Mouse (Mus musculus) spleen, postnatal 4 days (tissue): Measurements from ENCODE around the gene Cacnb2.
A peak's percentile ranks its signal among the peaks of the same experiment; 100 is the strongest.

ENCODE experiments used
- DNase-seq, 2 experiments: peaks; one replicate each; pipeline ENCODE4 v3.0.0; 2022; ENCODE audit warnings: low spot score in 2 of 2

Gene Cacnb2

GRCm38 (mm10) chr2:14862981-14863380 lies 260.1 kb downstream of the Cacnb2 start:
- no peak for DNase-seq

DNA sequence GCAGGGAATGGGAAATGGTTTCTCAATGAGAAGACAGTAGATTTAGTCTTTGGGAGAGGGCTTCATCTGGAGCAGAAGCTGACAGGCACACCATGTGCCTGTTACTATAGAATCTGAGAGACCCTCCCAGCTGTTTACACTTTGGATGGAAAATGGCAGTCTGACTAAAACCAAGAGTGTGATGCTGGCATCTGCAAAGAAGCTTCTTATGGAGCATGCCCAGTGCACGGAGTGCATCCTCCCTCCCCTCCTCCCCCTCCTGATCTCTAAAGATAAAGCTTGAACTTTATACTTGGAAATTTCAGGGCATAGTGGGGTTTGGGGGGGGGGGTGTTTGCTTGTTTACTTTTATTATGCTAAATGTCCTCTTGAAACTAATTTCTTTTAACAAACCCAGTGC lies 270.2 kb downstream of the Cacnb2 start:
- DNase-seq, result no peak

DNA sequence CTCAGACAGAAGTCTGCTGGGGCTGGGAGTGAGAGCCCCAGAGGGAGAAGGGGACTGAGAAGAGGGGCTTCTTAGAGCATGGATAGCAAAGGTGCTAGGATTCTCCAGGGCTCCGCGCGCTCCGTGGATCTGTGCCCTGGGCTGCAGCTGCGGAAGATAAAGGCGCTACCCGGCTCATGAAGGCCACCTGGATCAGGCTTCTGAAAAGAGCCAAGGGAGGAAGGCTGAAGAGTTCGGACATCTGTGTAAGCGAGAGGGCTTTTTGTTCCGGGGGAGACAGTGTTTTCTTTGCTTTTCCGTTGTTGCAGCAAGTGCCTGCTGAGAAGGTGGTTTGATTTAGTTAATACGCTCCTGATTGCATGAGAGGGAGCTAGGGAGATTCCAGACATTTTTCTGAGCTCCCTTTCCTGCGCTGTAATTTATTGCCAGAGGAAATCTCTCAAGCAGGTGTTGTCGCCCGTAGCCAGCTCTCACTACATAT lies 270.9 kb downstream of the Cacnb2 start:
- DNase-seq, result no peak

- no peak for DNase-seq
Observed at GRCm38 (mm10) chr2:14874281-14875037, 271.6 kb downstream of the Cacnb2 start.

DNA sequence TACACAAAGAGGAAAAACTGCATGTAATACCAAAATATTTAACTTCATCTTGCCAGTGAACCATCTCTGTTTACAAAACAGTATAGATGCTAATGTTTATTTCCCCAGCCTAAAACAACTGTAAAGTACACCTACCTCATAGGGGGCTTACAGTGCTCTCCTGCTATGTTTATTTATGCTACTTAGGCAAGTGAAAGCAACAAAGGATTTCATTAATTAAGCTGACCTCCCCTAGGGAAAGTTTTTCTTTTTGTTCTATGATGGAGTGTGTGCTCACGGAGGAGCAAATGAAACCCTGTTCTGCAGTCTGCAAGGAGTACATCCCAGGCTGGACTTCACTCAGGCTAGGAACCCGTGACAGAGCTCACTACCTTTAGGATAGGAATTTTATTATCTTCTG lies 272.2 kb downstream of the Cacnb2 start:
- DNase-seq, result no peak

GRCm38 (mm10) chr2:14875616-14876015 lies 272.7 kb downstream of the Cacnb2 start:
- DNase-seq, result no peak

- DNase-seq, result no peak
Observed at GRCm38 (mm10) chr2:14878953-14879352, 276.1 kb downstream of the Cacnb2 start.

DNA sequence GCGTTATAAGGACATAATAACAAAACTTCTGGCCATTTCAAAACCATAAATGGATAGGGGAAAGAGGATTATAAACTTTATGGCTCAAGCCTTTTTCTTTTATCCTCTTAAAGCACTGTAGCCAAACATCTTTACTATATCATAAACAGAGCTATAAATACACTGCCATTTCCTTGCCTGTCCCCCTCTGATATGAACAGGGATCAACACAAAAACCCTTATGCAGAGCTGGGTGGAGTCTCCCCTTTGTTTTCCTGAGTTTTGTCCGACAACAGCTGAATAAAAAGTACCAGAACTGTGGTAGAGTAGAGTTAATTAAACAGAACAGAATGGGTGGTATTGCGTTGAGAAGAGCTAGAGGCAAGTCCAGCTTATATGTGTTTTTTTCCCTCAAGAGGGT lies 280.6 kb downstream of the Cacnb2 start:
- no peak for DNase-seq

- no peak for DNase-seq
Observed at GRCm38 (mm10) chr2:14888406-14889195, 285.7 kb downstream of the Cacnb2 start.

DNA sequence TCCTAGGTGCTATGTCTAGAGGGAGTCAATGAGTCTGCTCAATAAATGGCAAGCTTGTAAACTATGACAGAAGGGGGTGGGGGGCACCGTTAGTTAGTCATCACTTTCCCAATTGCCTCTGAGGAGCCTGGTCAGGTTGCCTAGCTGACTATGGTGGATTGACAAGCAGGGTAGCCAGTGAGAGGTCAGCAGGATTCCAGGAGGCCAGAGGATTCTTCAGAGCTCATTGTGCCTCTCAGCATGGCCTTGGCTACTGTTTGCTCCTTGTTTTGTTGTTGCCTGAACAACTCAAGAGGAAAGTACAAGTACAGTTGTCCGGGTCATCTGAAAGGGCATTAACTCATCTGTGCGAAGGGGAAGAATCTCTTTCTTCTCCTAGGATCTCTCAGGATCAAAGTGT lies 300.9 kb downstream of the Cacnb2 start:
- DNase-seq, result no peak

- DNase-seq, result no peak
Observed at GRCm38 (mm10) chr2:14904865-14905264, 302.0 kb downstream of the Cacnb2 start.

GRCm38 (mm10) chr2:14907124-14907925 lies 304.4 kb downstream of the Cacnb2 start:
- DNase-seq, result no peak

- no peak for DNase-seq
Observed at GRCm38 (mm10) chr2:14917585-14918247, 314.8 kb downstream of the Cacnb2 start.

DNA sequence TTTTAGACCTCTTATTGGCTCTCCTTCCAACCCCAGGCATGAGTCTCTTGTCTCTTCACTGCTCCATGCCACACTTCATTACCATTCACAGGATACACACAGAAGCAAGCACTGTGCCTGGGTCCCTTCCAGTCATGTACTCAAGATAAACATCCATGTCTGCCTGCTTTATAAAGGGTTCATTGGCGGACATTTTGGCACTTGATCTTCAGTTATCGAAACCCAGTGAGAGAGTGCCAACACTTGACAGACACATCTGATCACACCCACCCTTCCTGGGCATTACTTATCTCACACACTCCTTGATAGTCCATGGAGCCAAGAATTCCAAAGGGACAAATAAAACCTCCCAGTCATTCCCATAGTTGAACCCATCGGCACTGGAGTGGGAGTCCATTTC lies 327.0 kb downstream of the Cacnb2 start:
- DNase-seq, result no peak

GRCm38 (mm10) chr2:14931968-14932367 lies 329.1 kb downstream of the Cacnb2 start:
- DNase-seq, result no peak

DNA sequence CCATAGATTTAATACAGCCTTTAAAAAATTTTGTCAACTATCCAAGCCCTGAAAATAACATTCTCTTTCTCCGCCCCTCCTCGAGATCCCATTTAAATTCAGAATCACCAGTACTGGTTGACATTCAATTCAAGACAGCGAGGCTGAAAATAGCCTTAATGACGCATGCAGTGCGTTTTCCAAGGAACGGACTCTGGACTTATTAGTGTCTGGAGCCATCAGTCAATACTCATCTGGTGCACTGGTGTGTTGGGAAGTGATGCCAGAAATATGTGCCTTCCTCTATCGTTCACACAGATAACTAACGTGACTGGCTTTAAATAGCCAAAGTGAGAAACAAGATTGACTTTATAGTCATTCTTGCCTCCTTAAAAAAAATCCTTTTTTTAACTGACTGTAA lies 333.6 kb downstream of the Cacnb2 start:
- no peak for DNase-seq

DNA sequence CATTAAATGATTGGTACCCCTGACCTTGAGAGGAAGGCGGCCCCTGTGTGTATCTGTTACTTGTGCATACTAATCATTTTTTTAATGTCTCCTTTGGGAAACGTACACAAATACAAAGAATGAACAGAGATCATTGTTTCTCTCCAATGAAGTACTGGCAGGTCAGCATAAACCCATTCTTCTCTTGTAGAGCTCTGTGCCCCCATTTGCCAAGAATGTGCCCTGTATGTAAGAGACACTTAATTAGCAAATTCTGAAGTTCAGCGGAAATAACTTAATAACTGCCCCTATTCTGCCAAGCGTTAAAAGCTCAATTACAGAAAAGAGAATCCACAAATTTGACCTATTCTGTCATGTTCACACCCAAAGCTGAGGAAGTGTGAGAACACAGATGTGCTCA lies 339.4 kb downstream of the Cacnb2 start:
- no peak for DNase-seq

- DNase-seq, result peak in 1 of 2 experiments; percentile 14
Observed at GRCm38 (mm10) chr2:14943691-14944357, 340.9 kb downstream of the Cacnb2 start.

DNA sequence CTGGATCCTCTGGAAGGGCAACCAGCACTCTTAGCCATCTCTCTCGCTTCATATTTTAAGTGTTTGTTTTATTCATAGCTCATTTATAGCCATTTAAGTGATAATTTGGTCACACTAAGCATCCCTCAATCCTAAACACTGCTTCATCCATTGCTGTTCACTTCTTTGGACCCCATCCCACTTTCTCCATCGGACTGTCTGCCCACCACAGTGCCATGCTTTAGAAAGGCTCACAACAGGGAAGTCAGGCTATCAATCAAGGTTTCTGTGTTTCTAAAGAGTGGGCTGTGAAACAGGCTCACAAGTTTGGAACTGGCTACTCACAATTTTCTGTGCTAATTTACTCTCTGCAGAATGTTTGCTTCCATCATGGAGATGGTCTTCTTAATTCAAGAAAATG lies 350.2 kb downstream of the Cacnb2 start:
- no peak for DNase-seq

DNA sequence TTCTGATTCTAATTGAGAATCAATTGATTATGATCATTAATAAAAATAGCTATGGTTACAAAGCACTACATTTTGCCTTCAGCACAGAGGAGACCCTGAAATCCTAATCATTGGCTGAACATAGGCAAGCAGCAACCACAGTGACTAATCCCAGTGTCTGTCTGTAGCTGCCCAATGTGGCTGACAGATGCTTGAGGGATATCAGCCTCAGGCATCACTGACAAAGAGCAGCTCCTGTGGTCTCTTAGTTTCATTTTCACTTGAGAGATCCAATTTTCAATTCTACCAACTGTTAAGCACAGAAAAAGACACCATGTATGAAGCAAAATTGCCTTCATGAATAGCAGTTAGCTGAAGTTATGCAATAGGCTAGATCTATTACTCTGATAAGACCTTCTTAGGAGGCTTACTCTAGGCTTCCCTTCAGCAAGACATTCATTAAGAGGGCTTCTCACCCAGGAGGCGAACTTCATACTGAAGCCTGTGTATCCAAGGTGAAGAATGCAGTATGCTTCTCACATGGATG lies 358.1 kb downstream of the Cacnb2 start:
- no peak for DNase-seq

DNA sequence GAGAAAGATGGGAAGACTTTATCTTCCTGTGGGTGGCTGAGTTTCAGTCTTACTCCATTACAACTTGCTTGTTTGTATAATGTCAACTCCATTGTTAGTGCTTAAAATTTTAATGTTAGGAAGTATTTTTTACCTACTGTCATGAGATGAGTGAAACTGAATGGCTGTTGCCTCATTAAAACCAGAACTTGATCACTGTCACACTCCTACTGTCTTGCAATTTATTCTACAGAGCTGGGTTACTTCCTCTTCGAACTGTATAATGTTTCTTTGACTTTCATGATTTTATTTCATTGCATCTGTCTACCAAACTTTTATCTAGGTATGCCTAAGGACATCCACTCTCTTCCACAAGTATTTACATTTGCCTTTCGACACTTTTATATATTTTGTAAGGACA lies 358.6 kb downstream of the Cacnb2 start:
- no peak for DNase-seq
